Mouse (Mus musculus) liver, embryonic 14.5 days (tissue): ENCODE results near the gene Accs.

ENCODE experiments used
- CTCF ChIP-seq: IDR thresholded peaks from 2 replicates; pipeline ENCODE4 v1.5.1; 2016; ENCODE audit warnings: antibody characterized with exemption, low read depth, control low read depth
- EP300 ChIP-seq: IDR thresholded peaks from 2 replicates; pipeline ENCODE4 v1.6.1; 2016; ENCODE audit warnings: antibody characterized with exemption, low read depth

- TF ChIP-seq CTCF (no peak), EP300 (no peak)
Measured at GRCm38 (mm10) chr2:93808071-93808470, 41.7 kb downstream of the Accs start.
